Mouse (Mus musculus) stomach, postnatal 0 days (tissue): ENCODE results near the gene Ly6g6c. TPM values are rescaled to one million over a fixed set of nuclear protein-coding genes. Genes with fewer than 3 reads are reported as not detected.

ENCODE experiments used
- ATAC-seq: fragments of 200-750 bp; cut with Nextera tagmentation; 2 replicates; pipeline ENCODE4 v1.8.0; 2017; ENCODE audit not compliant: low FRiP score, low TSS enrichment
- DNase-seq: peaks from one replicate; pipeline ENCODE4 v3.0.0-alpha.2; 2016; ENCODE audit warnings: low spot score
- H3K27ac ChIP-seq: fragments of 300-500 bp; sonication (generic); replicated peaks from 2 replicates; pipeline ENCODE4 v1.5.1; 2014; ENCODE audit warnings: mild to moderate bottlenecking, control low read depth
- H3K27me3 ChIP-seq: fragments of 300-500 bp; sonication (generic); 2 replicates; pipeline ENCODE4 v1.6.1; 2014; ENCODE audit warnings: low read length; ENCODE audit not compliant: control insufficient read depth, insufficient read depth
- H3K36me3 ChIP-seq: fragments of 300-500 bp; sonication (generic); 2 replicates; pipeline ENCODE4 v1.6.1; 2014; ENCODE audit warnings: low read length, mixed read lengths; ENCODE audit not compliant: control insufficient read depth, insufficient read depth
- H3K4me1 ChIP-seq: fragments of 300-500 bp; sonication (generic); replicated peaks from 2 replicates; pipeline ENCODE4 v1.6.1; 2014; ENCODE audit warnings: antibody characterized with exemption; ENCODE audit not compliant: control insufficient read depth, insufficient read depth
- H3K4me2 ChIP-seq: fragments of 300-500 bp; sonication (generic); replicated peaks from 2 replicates; pipeline ENCODE4 v1.6.1; 2014; ENCODE audit warnings: low read depth, mild to moderate bottlenecking, control low read depth, moderate library complexity
- H3K4me3 ChIP-seq: fragments of 300-500 bp; sonication (generic); 2 replicates; pipeline ENCODE4 v1.5.1; 2014; ENCODE audit warnings: low read depth, low read length, control low read depth
- H3K9ac ChIP-seq: fragments of 300-500 bp; sonication (generic); 2 replicates; pipeline ENCODE4 v1.6.1; 2014; ENCODE audit warnings: mild to moderate bottlenecking, low read length, control low read depth, mixed read lengths
- H3K9me3 ChIP-seq: fragments of 300-500 bp; sonication (generic); 2 replicates; pipeline ENCODE4 v1.6.1; 2016; ENCODE audit warnings: low read length; ENCODE audit not compliant: control insufficient read depth
- CTCF ChIP-seq: IDR thresholded peaks from 2 replicates; pipeline ENCODE4 v1.5.1; 2016; ENCODE audit warnings: antibody characterized with exemption, low read depth, mild to moderate bottlenecking, moderate library complexity
- EP300 ChIP-seq: optimal IDR thresholded peaks from 2 replicates; pipeline ENCODE3; 2016; ENCODE audit warnings: antibody characterized with exemption
- WGBS: fragments of 180-500 bp; shearing (Covaris S2); extraction: QIAGEN DNeasy Blood & Tissue Kit; methylation state at CpG from one replicate; pipeline ENCODE4 v1.1.7; 2014; 5-methylcytosine and 5-hydroxymethylcytosine counted together
- polyA plus RNA-seq: library from polyadenylated mRNA; unstranded; fragments of >200 nt; fragmentation: Nextera tagmentation; extraction: Ambion mirVana; gene quantifications from 2 replicates; pipeline ENCODE4 v1.2.1, GENCODE M21; 2015

Gene Ly6g6c
- polyA plus RNA-seq, 1 experiment from 2014 or later: 260 TPM

- H3K36me3 ChIP-seq: peaks cover 7% of the 10 kb centered on the region; the same call in 1 of the 2 replicates
- H3K9ac ChIP-seq: no peak overlapping the region
- TF ChIP-seq EP300 (no peak), CTCF (no peak)
- H3K9me3 ChIP-seq: no peaks in the 10 kb centered on the region
- H3K4me1 ChIP-seq: 0 out of 2 replicates have a peak, but pooled peaks cover 2% of the 10 kb centered on the region
- DNase-seq (no peak), ATAC-seq (no peak)
- no peak overlapping the region for H3K27ac ChIP-seq
- H3K4me2 ChIP-seq: no peak overlapping the region
- no peak overlapping the region for H3K4me3 ChIP-seq
- 79% methylated on average over 3 of the region's 3 CpGs for WGBS
- no peaks in the 10 kb centered on the region for H3K27me3 ChIP-seq
Measured at GRCm38 (mm10) chr17:35063466-35063865, 1.7 kb upstream of the Ly6g6c start.

DNA sequence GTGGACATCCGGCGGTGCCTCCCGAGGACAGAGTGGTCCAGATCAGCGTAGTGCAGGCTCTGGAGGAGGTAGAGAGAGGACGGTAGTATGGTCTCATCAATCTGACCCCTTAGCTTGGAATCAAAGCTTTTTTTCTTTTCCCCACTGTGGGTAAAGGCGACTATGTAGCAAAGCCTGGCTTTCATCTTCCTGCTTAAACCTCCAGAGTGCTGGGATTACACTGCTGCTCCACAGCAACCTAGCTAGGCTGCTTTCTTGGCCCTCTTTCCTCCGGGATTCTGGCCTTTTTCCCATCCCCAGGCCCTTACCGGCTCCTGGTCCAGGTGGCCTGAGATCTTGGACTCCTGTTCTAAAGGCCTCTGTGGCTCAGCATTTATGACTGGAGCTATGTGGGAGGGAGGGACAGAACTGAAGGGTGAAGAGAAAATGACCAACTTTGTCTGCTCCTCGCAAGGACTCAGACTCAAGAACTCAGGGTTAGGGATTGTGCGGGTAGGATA lies 760 bp upstream of the Ly6g6c start:
- DNase-seq (no peak), ATAC-seq (peak; percentile 1)
- H3K27ac ChIP-seq: peak overlapping the region; percentile 87
- H3K9ac ChIP-seq: peak overlapping the region; percentile 38; the same call in 1 of the 2 replicates
- WGBS: 26% methylated on average over 10 of the region's 10 CpGs
- H3K4me2 ChIP-seq: peak overlapping the region; percentile 63
- H3K4me1 ChIP-seq: 0 out of 2 replicates have a peak, but pooled peaks cover 2% of the 10 kb centered on the region
- no peak for TF ChIP-seq EP300
- TF ChIP-seq CTCF: no peak
- H3K4me3 ChIP-seq: peak overlapping the region; percentile 41; the same call in 1 of the 2 replicates
- no peaks in the 10 kb centered on the region for H3K9me3 ChIP-seq
- H3K36me3 ChIP-seq: peaks cover 7% of the 10 kb centered on the region; the same call in 1 of the 2 replicates
- H3K27me3 ChIP-seq: no peaks in the 10 kb centered on the region

DNA sequence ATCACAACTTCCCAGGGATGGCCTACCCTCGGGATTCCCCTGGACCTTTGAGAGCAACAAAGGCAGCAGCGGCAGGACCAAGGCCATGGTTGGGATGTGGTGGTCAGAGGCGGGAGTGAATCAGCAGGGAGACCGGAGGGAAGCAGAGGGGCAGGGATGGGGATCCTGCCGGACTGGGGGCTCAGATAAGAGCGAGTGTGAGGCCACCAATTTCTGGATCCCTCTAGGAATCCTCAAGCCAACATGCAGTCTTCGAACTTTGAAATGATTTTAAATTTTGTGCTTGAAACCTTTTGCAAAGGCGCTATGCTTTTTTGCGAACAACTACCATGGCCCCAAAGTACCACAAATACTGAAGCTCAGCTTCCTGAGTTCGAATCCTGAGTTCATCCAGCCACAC lies 896 bp downstream of the Ly6g6c start, which contains the start of gene Mpig6b:
TSS of gene Mpig6b (minus strand) at position 101 of the 400 bp plus-strand sequence.
- no peak for TF ChIP-seq CTCF
- no peak for TF ChIP-seq EP300
- WGBS: 69% methylated on average over 10 of the region's 10 CpGs
- Histone ChIP-seq H3K36me3 (peaks cover 3% of the 10 kb centered on the region; the same call in 1 of the 2 replicates), H3K4me3 (peak within 1 kb of the TSS; percentile 41), H3K4me2 (peak within 1 kb of the TSS; percentile 63), H3K9ac (peak within 1 kb of the TSS; percentile 38), H3K27ac (peak within 1 kb of the TSS; percentile 87), H3K4me1 (0 out of 2 replicates have a peak, but pooled peaks cover 2% of the 10 kb centered on the region), H3K9me3 (no peaks in the 10 kb centered on the region), H3K27me3 (no peaks in the 10 kb centered on the region)
- DNase-seq (no peak), ATAC-seq (no peak)

DNA sequence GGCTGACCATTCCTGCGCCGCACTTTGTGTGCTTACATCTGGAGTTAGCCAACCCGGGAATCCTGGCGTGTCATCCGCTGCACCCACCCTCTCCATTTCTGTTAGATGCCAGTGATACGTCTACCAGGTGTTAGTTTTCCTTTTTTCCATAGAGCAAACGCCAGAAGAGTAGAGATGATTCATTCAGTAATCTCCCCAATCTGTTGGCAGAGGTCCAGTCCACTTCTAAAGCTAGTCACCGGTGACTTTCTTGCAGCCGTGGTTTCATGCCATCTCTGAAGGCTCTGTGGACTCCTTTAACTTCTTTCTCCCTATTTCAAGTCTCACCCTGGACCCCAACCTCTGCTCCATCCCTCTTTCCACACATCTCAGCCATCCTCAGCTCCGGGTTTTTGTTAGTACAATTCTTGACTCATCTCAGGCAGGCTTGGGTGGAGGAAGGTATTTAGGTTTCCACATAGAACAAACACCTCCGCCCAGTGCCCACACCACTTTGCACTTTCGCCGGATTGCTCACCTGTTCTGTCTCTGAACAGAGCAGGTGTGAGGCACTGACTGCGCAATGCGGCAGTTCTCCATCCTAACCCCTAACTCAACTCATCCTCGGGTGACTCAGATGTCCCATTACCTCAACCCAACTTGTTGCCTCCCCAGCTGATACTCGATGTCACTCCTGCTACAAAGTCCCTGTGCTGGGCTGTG lies 3.2 kb downstream of the Ly6g6c start:
- ATAC-seq (peak; percentile 54), DNase-seq (peak; percentile 66)
- H3K4me3 ChIP-seq: peak overlapping the region; percentile 6; the same call in 1 of the 2 replicates
- TF ChIP-seq CTCF: no peak
- no peak for TF ChIP-seq EP300
- 0 out of 2 replicates have a peak, but pooled peaks cover 2% of the 10 kb centered on the region for H3K4me1 ChIP-seq
- peak overlapping the region; percentile 71 for H3K27ac ChIP-seq
- H3K36me3 ChIP-seq: no peaks in the 10 kb centered on the region
- H3K9ac ChIP-seq: no peak overlapping the region
- no peaks in the 10 kb centered on the region for H3K9me3 ChIP-seq
- no peaks in the 10 kb centered on the region for H3K27me3 ChIP-seq
- WGBS: 44% methylated on average over 17 of the region's 17 CpGs
- no peak overlapping the region for H3K4me2 ChIP-seq

GRCm38 (mm10) chr17:35070556-35071229 lies 5.5 kb downstream of the Ly6g6c start:
- no peak overlapping the region for H3K4me2 ChIP-seq
- peak; percentile 68 for DNase-seq
- no peak overlapping the region for H3K9ac ChIP-seq
- H3K27ac ChIP-seq: peak overlapping the region; percentile 49; the same call in 1 of the 2 replicates
- TF ChIP-seq CTCF (peak; percentile 47), EP300 (no peak)
- H3K4me1 ChIP-seq: no peaks in the 10 kb centered on the region
- no peak overlapping the region for H3K4me3 ChIP-seq
- no peaks in the 10 kb centered on the region for H3K27me3 ChIP-seq
- H3K36me3 ChIP-seq: no peaks in the 10 kb centered on the region
- WGBS: 30% methylated on average over 6 of the region's 6 CpGs
- ATAC-seq: no peak
- H3K9me3 ChIP-seq: no peaks in the 10 kb centered on the region
